Mouse (Mus musculus): ENCODE measurements at regions not wholly inside any gene's neighbourhood (a gene's known extent, or its start where the extent isn't known, plus 50 kb on each side); places are given as distances from the start of the nearest gene placed in this dataset.
A peak's percentile ranks its signal among the peaks of the same experiment; 100 is the strongest.

- no peak for TF ChIP-seq POLR2A (IDR thresholded peaks at IDR 0.05; ENCODE audit: borderline replicate concordance, extremely low read depth, insufficient read depth, insufficient read length, poor library complexity, severe bottlenecking)
- TF ChIP-seq CTCF (IDR thresholded peaks at IDR 0.05; ENCODE audit: borderline replicate concordance, extremely low read depth, insufficient read depth, insufficient read length), result no peak
- DNase-seq (ENCODE audit: low read depth), result no peak
Observed at GRCm38 (mm10) chr2:115070666-115071065, 415.9 kb upstream of the Dph6 start.

DNA sequence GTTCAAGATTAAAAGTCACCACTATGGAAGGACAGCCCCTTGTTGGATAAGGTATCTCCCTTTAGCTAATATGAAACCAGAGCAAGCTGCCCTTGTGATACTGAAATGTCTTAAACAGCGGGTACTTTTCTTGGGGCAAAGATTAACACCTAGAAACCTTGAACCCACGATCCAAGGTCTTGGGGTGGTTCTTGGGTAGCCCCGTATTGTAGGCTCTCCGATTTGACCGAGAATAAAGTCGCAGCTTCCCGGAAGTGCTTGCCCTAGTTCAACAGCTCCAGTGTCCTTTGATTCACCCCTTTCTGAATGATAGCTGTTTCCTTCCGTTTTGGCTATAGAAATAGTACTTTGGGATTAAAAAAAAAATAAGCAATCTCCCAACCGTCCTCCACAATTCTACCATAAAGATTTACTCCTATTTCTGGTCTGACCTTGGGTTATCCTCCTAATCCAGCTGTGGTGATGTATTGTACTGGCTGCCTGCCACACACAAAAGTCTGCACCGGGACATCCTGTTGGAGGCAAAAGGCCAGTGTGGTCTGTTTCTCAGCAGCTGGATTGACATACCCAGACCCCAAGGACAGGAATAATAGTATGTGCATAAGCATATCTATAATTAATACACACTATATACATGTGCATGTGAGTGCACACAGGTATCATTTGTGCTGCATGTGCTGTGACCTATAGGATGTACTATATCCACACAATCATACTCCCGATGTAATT is 427.0 kb upstream of the Dph6 start:
- TF ChIP-seq CTCF (IDR thresholded peaks at IDR 0.05; ENCODE audit: borderline replicate concordance, extremely low read depth, insufficient read depth, insufficient read length) (no peak), POLR2A (IDR thresholded peaks at IDR 0.05; ENCODE audit: borderline replicate concordance, extremely low read depth, insufficient read depth, insufficient read length, poor library complexity, severe bottlenecking) (no peak)

DNA sequence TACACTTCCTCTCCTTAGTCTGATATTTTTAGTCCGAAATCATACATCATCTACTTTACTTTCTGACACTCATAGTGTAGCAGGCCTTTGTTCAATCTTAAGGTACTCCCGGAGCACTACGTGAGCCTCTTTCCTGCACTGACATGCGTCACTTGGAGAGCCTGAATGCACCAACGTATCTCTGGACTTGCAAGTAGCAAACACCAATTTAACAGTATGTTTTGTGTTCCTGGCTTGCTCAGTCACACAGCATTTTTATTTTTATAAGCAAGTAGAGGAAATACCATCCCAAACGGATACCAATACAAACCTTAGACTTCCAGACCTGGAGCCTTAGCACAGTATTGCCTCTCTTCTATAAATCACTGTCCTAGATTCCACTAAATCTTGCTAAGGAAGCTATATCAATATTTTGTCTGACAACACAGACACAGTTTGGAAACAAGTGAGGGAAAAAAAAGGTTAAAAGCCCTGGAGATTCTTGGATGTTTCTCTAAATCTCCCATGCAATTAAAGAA is 427.6 kb upstream of the Dph6 start:
- TF ChIP-seq CTCF (IDR thresholded peaks at IDR 0.05; ENCODE audit: borderline replicate concordance, extremely low read depth, insufficient read depth, insufficient read length), result no peak
- TF ChIP-seq POLR2A (IDR thresholded peaks at IDR 0.05; ENCODE audit: borderline replicate concordance, extremely low read depth, insufficient read depth, insufficient read length, poor library complexity, severe bottlenecking), result no peak
- no peak for DNase-seq (ENCODE audit: low read depth)

More for the DNA sequence above, 427.0 kb upstream of the Dph6 start:
- no peak for DNase-seq (ENCODE audit: low read depth)

- TF ChIP-seq POLR2A (IDR thresholded peaks at IDR 0.05; ENCODE audit: borderline replicate concordance, extremely low read depth, insufficient read depth, insufficient read length, poor library complexity, severe bottlenecking), result no peak
- TF ChIP-seq CTCF (IDR thresholded peaks at IDR 0.05; ENCODE audit: borderline replicate concordance, extremely low read depth, insufficient read depth, insufficient read length), result no peak
- no peak for DNase-seq (ENCODE audit: low read depth)
Observed at GRCm38 (mm10) chr2:115088421-115089120, 433.8 kb upstream of the Dph6 start.

DNA sequence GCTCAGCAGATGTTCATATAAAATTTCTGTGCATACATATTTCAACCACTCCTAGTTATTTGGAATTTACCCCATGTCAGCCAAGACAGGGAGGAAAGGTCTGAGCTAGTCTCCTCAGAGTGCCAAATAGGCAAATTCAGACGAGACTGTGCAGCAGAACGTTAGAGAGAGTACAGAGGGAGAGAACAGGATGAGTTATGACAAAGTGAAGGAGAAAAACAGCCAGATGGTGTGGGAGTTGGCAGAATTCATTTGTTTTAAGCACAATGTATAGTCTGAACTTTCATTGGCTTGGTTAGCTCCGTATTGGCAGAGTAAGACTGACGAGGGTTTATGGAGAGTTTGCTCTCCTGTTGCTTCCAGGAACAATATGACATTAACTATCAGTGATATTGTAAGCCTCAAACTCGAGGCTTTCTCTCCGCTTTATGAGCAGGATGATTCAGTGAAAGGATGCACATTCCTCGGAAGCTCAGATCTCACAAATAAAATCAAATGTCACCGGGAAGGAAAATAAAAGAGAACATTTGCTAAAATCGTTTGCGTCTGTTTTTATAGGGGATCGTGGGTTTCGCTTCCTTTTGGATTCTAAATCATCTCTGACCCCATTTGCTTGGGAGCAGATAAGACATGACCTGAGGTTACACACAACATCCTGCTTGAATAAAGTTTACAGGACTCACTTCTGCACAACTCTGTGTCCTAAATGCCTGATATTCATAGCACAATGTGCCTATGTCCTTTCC is 435.8 kb upstream of the Dph6 start:
- peak; percentile 38 for DNase-seq (ENCODE audit: low read depth)
- TF ChIP-seq CTCF (IDR thresholded peaks at IDR 0.05; ENCODE audit: borderline replicate concordance, extremely low read depth, insufficient read depth, insufficient read length), result no peak
- TF ChIP-seq POLR2A (IDR thresholded peaks at IDR 0.05; ENCODE audit: borderline replicate concordance, extremely low read depth, insufficient read depth, insufficient read length, poor library complexity, severe bottlenecking), result no peak

DNA sequence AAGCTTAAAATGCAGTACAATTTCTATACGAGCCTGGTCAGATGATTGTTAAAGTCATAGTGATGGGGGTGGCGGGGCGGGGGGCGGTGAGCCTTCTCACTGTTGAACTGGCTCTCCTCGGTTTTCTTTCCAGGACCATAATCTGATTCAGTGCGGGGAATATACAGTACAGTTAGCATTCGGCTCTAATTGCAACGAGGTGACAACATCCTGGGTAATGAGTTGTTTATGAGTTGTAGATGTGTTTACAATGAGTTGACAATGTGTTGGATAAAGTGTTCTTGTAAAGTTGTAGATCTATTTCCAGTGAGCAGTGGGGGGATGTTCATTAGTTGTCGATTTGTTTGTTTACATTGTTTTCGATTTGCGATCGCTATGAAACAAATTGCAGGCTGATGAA is 440.6 kb upstream of the Dph6 start:
- peak; percentile 62 for DNase-seq (ENCODE audit: low read depth)
- TF ChIP-seq POLR2A (IDR thresholded peaks at IDR 0.05; ENCODE audit: borderline replicate concordance, extremely low read depth, insufficient read depth, insufficient read length, poor library complexity, severe bottlenecking) (no peak), CTCF (IDR thresholded peaks at IDR 0.05; ENCODE audit: borderline replicate concordance, extremely low read depth, insufficient read depth, insufficient read length) (no peak)

GRCm38 (mm10) chr2:115101501-115101900 is 446.7 kb upstream of the Dph6 start:
- TF ChIP-seq CTCF (IDR thresholded peaks at IDR 0.05; ENCODE audit: borderline replicate concordance, extremely low read depth, insufficient read depth, insufficient read length) (no peak), POLR2A (IDR thresholded peaks at IDR 0.05; ENCODE audit: borderline replicate concordance, extremely low read depth, insufficient read depth, insufficient read length, poor library complexity, severe bottlenecking) (no peak)
- no peak for DNase-seq (ENCODE audit: low read depth)

GRCm38 (mm10) chr2:115119429-115120205 is 461.9 kb upstream of the BC052040 start:
- DNase-seq (ENCODE audit: low read depth), result peak; percentile 91
- TF ChIP-seq POLR2A (IDR thresholded peaks at IDR 0.05; ENCODE audit: borderline replicate concordance, extremely low read depth, insufficient read depth, insufficient read length, poor library complexity, severe bottlenecking) (no peak), CTCF (IDR thresholded peaks at IDR 0.05; ENCODE audit: borderline replicate concordance, extremely low read depth, insufficient read depth, insufficient read length) (peak; percentile 12; the same call in 1 of the 2 replicates)

GRCm38 (mm10) chr2:115120206-115120503 is 461.4 kb upstream of the BC052040 start:
- no peak for DNase-seq (ENCODE audit: low read depth)
- no peak for TF ChIP-seq POLR2A (IDR thresholded peaks at IDR 0.05; ENCODE audit: borderline replicate concordance, extremely low read depth, insufficient read depth, insufficient read length, poor library complexity, severe bottlenecking)
- no peak for TF ChIP-seq CTCF (IDR thresholded peaks at IDR 0.05; ENCODE audit: borderline replicate concordance, extremely low read depth, insufficient read depth, insufficient read length)

DNA sequence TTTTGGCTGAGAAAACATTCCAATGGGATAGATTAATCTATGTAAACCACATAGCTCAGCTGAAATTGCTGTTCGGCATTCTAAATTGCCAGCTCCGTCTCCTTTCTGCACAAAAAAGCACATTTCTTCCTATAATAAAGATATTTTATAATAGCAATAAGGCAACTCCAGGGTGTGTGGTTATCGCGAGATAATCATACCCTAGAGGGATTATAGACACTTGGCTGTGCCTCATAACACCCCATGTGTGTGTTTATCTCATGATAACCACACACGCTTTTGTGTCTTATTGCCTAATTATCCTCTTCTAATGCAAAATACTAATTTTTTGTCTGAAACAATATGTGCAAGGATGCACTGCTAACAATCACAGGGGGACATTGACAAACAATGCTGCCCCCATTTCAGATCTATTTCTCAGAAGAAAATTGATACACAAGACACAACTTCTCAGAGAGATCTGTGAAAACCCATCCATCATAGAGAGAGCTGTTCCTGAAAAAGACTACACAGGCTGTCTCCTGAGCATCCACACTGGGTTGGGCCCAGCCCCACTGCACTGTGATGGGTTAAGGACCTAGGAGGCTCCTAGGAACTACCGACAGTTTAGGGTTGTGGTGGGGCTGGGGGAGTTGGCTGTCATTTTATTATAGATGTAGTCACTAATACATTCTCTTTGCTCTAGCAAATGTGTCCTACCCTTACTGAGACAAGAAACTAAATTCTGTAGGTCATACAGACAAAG is 454.7 kb upstream of the BC052040 start:
- DNase-seq (ENCODE audit: low read depth), result no peak
- no peak for TF ChIP-seq POLR2A (IDR thresholded peaks at IDR 0.05; ENCODE audit: borderline replicate concordance, extremely low read depth, insufficient read depth, insufficient read length, poor library complexity, severe bottlenecking)
- TF ChIP-seq CTCF (IDR thresholded peaks at IDR 0.05; ENCODE audit: borderline replicate concordance, extremely low read depth, insufficient read depth, insufficient read length), result no peak

All from brain, embryonic 14.5 days (tissue).